Mouse (Mus musculus) 3134 (cell line): Measurements from ENCODE around the gene Rasa4.

Experiments used
- DNase-seq: peaks from one replicate; pipeline ENCODE4 v3.0.0-alpha.2; 2011; ENCODE audit warnings: low spot score; ENCODE audit not compliant: insufficient read length; ENCODE audit errors: extremely low read depth

Rasa4 gene

DNA sequence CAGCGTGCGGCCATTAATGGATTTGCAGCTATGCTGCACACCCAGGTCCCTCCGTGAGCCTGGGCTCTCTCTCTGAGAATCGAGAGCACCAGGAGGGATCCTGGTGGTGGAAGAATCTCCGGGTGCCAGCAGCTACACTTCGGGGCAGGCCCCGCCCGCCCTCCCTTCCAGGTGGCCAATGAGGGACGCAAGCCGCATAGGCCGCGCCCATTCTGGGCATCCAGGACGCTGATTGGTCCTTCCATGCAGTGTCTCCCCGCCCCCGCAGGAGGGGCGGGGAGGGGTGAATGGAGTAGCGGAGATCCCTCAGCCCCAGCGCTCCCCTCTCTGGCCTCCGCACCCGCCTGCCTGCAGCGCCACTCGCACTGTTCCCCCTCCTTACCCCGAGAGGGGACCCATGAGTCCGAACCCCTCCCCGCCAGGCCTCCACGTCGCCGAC lies at the start of gene Rasa4:
Gene Rasa4, plus strand, starts transcription at position 248 of the 439 bp plus-strand sequence.
- peak; percentile 92 for DNase-seq

- DNase-seq = no peak
These were observed 48.8 kb upstream of the Rasa4 start for GRCm38 (mm10) chr5:136034868-136035267.

GRCm38 (mm10) chr5:136035285-136035684 lies 48.4 kb upstream of the Rasa4 start:
- DNase-seq = no peak

DNA sequence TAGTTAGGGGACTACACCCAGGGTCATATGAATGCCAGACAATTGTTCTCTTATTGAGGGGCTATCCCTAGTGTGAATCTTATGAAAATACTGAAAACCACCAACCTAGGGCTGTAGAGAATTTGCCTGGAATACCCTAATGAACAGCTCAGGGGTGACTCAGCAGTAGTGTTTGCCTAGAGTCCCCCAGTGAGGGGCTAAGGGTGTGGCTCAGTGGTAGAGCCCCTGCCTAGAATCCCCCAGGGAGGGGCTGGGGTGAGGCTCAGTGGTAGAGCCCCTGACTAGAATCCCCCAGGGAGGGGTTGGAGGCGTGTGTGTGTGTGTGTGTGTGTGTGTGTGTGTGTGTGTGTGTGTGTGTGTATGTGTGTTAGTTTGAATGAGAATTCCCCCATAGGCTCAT lies 47.0 kb upstream of the Rasa4 start:
- no peak for DNase-seq

GRCm38 (mm10) chr5:136038258-136039214 lies 45.2 kb upstream of the Rasa4 start, which contains the start of gene Upk3b:
Gene Upk3b, plus strand, starts transcription at chr5:136038496.
- no peak for DNase-seq

GRCm38 (mm10) chr5:136040210-136040609 lies 43.5 kb upstream of the Rasa4 start:
- DNase-seq = no peak

GRCm38 (mm10) chr5:136041260-136041659 lies 42.5 kb upstream of the Rasa4 start:
- no peak for DNase-seq

- DNase-seq = no peak
These were observed 42.0 kb upstream of the Rasa4 start for GRCm38 (mm10) chr5:136041666-136042065.

DNA sequence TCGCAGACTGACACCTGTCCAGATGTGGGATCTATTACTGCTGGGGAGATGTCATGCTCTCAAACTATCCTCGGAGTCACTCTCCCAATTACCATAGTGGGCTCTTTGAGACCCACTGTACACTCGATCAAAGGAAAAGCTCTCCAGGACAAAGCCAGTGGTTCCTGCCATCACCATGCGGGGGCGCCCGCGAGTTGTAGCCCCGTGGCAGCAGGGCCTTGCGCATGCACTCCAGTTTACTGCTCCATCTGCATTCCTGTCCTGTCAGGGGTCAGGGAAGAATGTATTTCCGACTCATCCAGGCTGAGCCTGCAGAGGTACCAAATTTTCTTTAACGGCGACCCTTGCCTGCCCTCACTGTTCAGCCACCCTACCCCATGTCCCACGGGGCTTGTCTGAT lies 38.9 kb upstream of the Rasa4 start:
- peak; percentile 60 for DNase-seq

DNA sequence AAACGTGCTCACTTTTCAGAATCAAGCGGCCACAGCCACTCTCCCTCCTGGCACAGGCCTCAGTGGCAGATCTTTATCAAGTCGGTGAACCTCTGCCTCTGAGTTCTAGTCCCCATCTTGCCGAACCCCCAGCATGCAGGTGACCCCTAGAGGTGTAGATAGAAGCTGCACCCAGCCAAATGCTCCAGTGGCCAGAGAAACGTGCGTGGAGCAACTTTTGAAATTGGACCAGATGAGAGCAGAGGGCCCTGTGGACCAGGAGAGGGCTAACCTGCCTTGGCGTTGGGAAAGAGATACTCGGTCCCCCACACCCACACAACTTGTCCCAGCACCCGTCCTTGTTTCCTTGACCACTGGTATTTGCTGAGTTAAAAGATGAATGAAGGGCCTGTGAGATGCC lies 38.3 kb upstream of the Rasa4 start:
- peak; percentile 51 for DNase-seq

GRCm38 (mm10) chr5:136045987-136046386 lies 37.7 kb upstream of the Rasa4 start:
- DNase-seq = peak; percentile 70

DNA sequence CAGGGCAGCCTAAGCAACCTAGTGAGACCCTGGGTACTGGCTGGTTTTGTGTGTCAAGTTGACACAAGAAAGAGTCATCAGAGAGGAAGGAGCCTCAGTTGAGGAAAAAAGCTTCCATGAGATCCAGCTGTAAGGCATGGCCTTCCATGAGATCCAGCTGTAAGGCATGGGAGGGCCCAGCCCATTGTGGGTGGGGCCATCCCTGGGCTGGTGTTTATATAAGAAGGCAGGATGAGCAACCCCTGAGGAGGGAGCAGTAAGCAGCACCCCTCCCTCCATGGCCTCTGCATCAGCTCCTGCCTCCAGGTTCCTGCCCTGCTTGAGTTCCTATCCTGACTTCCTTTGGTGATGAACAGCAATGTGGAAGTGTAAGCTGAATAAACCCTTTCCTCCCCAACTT lies 35.2 kb upstream of the Rasa4 start:
- DNase-seq = peak; percentile 60

- peak; percentile 59 for DNase-seq
These were observed 33.8 kb upstream of the Rasa4 start for GRCm38 (mm10) chr5:136049926-136050325.

DNA sequence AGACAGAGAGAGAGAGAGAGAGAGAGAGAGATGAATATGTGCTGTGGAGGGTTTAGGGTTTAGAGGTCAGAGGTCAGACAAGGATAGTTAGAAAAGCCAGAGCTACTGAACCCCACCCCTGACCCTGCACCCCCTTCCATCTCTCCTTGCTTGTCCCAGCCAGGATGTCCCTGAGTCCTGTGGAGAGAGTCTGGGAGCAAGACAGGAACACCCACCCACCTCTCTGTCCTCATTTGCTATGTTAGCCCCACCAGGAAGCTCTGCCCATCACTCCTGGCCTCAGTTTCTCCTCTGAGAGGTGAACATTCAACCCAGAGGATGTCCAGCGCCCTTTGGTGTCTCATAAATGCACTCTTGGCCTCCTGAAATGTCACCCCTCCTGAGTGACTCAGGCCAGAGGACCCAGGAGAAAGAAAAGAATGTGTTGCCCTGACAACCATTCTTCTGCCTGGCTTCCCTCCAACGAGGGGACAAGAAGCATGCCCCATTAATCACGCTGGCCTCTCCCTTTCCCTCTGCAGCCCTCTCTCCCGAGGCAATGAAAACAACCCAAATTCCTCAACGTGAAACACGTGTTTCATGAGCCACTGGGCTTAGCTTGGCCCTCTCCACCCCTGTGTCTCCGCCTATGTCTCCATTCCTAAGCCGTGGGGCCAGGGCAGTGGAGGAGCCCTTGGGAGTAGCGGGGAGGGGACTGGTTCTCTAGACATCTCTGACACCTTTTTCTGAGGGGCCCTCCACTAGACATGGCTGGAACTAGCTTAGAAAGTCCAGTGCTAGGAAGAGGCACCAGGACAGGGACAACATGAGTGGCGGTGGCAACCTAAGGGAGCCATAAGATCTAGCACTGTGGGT lies 32.3 kb upstream of the Rasa4 start:
- DNase-seq = peak; percentile 84

GRCm38 (mm10) chr5:136052861-136053655 lies 30.7 kb upstream of the Rasa4 start:
- peak; percentile 67 for DNase-seq

- DNase-seq = no peak
These were observed 29.2 kb upstream of the Rasa4 start, which contains the start of gene Upk3bl for GRCm38 (mm10) chr5:136054301-136055077. Gene Upk3bl, plus strand, starts transcription at chr5:136054492.

DNA sequence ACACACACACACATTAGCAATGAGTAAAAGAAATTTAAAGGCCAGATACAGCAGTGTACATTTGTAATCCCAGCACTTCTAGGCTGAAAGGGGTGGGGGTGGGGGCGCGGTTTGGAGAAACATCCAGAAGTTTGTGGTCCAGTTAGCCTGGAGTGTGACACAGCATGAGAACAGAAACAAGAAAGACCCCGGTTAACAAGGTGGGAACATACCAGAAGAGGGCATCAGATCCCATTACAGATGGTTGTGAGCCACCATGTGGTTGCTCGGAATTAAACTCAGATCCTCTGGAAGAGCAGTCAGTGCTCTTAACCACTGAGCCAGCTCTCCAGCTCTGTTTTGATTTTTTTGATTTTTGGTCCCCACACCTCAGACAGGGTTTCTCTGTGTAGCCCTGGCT lies 27.7 kb upstream of the Rasa4 start:
- no peak for DNase-seq

DNA sequence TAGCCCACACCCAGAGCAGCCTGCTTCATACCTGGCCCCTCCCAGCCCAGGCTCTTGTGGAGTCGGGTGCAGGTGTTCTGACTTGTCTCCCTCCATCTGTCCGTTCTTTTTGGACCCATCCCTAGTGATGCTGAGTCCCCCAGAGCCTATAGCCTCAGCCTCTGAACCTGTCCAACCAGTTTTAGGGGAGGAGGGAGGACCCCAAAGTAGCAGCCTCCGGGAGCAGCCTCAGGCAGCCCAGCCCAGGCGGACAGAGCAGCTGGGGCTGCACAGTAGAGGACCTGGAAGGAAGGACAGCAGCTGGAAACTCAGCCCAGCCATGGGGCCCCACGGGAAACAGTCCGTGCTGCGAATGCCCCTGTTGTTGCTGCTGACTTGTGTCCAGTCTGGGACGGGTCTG lies 26.6 kb upstream of the Rasa4 start:
- DNase-seq = no peak

- peak; percentile 59 for DNase-seq
These were observed 22.1 kb upstream of the Rasa4 start for GRCm38 (mm10) chr5:136061567-136061966.

DNA sequence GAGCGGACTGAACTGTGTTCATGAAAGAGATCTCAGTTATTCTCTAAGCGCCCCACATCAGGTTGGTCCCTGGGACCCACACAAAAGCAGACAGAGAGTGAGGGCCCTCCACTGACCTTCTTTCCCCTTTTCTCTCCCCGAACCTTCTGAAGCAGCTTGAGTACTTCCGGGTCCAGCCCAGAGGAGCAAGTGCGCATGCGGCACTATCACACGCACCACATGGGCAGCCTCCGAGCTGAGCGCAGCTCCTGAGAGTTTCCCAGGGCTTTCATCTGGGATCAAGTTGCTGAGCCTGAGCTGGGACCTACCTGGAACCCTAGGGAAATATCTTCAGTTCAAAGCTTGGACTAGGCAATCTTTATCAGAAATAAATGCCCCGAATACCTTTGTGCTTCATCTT lies 19.8 kb upstream of the Rasa4 start:
- DNase-seq = no peak
